Mouse (Mus musculus): Measurements from ENCODE around the gene Gm49353. TPM values are rescaled to one million over a fixed set of nuclear protein-coding genes. Genes with fewer than 3 reads are reported as not detected.

Gm49353 gene
- total RNA-seq, 2 experiments from 2014 or later: not detected

Other genes with a start within 250 kb of the Gm49353 start
- not detected for gene 2310057J18Rik, start 212.7 kb upstream of the Gm49353 start, total RNA-seq (2021)
- not detected for gene Soga3, start 55.1 kb upstream of the Gm49353 start, total RNA-seq (2021)
- under 1 TPM in 1 of 2 experiments, not detected in 1; 0.16 TPM for gene 9330159F19Rik, start 12.7 kb downstream of the Gm49353 start, total RNA-seq (2021)
- gene Echdc1, start 114.2 kb downstream of the Gm49353 start, total RNA-seq (2021): 10 to 100 TPM; 36.1 to 39.7 TPM
- gene Rnf146, start 163.5 kb downstream of the Gm49353 start, total RNA-seq (2021): 10 to 100 TPM; 58.6 to 59.4 TPM